Mouse (Mus musculus) forebrain, embryonic 16.5 days (tissue): ENCODE data around the gene Fbxw8. TPM values are rescaled to one million over a fixed set of nuclear protein-coding genes. Genes with fewer than 3 reads are reported as not detected.

Source experiments
- ATAC-seq: fragments of 200-750 bp; cut with Nextera tagmentation; 2 replicates; pipeline ENCODE4 v1.8.0; 2017; ENCODE audit warnings: mild to moderate bottlenecking, moderate library complexity
- H3K27ac ChIP-seq: fragments of 300-500 bp; sonication (generic); 2 replicates; pipeline ENCODE4 v1.5.1; 2014; ENCODE audit warnings: low read length, control low read depth
- H3K27me3 ChIP-seq: fragments of 300-500 bp; sonication (generic); replicated peaks from 2 replicates; pipeline ENCODE4 v1.6.1; 2014; ENCODE audit warnings: low read length; ENCODE audit not compliant: control insufficient read depth, insufficient read depth
- H3K36me3 ChIP-seq: fragments of 300-500 bp; sonication (generic); 2 replicates; pipeline ENCODE4 v1.6.1; 2014; ENCODE audit not compliant: control insufficient read depth, insufficient read depth
- H3K4me1 ChIP-seq: fragments of 300-500 bp; sonication (generic); replicated peaks from 2 replicates; pipeline ENCODE4 v1.6.1; 2014; ENCODE audit warnings: low read length; ENCODE audit not compliant: control insufficient read depth, insufficient read depth
- H3K4me2 ChIP-seq: fragments of 300-500 bp; sonication (generic); 2 replicates; pipeline ENCODE4 v1.6.1; 2014; ENCODE audit warnings: mild to moderate bottlenecking, low read length, control low read depth
- H3K4me3 ChIP-seq: fragments of 300-500 bp; sonication (generic); replicated peaks from 2 replicates; pipeline ENCODE4 v1.5.1; 2014; ENCODE audit warnings: mild to moderate bottlenecking, low read length, control low read depth
- H3K9ac ChIP-seq: fragments of 300-500 bp; sonication (generic); replicated peaks from 2 replicates; pipeline ENCODE4 v1.6.1; 2014; ENCODE audit warnings: low read depth, low read length, control low read depth
- H3K9me3 ChIP-seq: fragments of 300-500 bp; sonication (generic); 2 replicates; pipeline ENCODE4 v1.6.1; 2016; ENCODE audit warnings: low read length; ENCODE audit not compliant: control insufficient read depth
- WGBS: fragments of 180-500 bp; shearing (Covaris S2); extraction: QIAGEN DNeasy Blood & Tissue Kit; methylation state at CpG from one replicate; pipeline ENCODE4 v1.1.7; 2014; 5-methylcytosine and 5-hydroxymethylcytosine counted together
- polyA plus RNA-seq: library from polyadenylated mRNA; unstranded; fragments of >200 nt; fragmentation: Nextera tagmentation; extraction: Ambion mirVana; gene quantifications from 2 replicates; pipeline ENCODE4 v1.2.1, GENCODE M21; 2015

Gene Fbxw8
- polyA plus RNA-seq, 1 experiment from 2014 or later, result 21.5 TPM

DNA sequence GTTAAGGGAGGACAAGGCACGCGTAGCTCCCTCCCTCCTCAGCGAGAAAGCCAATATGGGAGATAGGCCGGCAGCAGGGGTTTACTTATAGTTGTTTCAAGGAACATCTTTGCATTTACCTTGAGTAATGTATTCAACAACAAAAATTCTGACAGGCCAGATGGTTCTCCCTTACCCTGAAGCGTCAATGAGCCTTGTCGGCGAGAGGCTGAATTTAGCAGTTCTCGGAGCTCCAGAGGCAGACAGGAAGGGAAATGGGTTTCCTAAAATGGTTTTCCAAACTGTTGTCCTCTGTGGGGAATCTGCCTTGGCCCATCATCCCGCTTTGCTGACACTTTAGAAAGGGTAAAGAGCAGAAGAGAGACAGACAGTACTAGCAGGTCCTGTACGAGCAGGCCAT lies 48.6 kb downstream of the Fbxw8 start:
- no peak for ATAC-seq
- Histone ChIP-seq H3K4me3 (no peak overlapping the region), H3K4me1 (peaks cover 35% of the 10 kb centered on the region), H3K36me3 (peaks cover 3% of the 10 kb centered on the region), H3K27me3 (no peaks in the 10 kb centered on the region), H3K9ac (no peak overlapping the region), H3K4me2 (no peak overlapping the region), H3K9me3 (no peaks in the 10 kb centered on the region), H3K27ac (peak overlapping the region; percentile 58)
- 75% methylated on average over 10 of the region's 10 CpGs for WGBS

DNA sequence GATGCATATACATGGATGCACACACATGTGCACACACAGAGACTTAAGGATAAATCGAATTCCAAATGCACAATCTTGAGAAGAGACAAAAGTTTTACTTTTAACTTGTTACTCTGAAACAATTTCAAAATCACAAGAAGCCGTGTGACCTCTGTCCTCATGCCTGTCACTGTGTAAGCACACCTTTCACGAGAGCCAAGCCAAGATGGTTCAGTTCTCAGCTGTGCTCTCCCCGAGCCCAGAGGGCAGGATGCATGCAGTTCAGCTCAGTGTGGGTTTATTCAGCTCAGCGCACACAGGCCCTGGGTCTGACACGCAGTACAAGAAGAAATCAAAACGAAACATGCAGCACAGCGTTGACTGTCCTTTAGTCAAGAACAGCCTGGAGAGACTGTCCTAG lies 49.7 kb downstream of the Fbxw8 start:
- Histone ChIP-seq H3K27me3 (no peaks in the 10 kb centered on the region), H3K9ac (no peak overlapping the region), H3K9me3 (no peaks in the 10 kb centered on the region), H3K27ac (no peak overlapping the region), H3K4me1 (peaks cover 37% of the 10 kb centered on the region), H3K4me2 (no peak overlapping the region), H3K36me3 (no peaks in the 10 kb centered on the region), H3K4me3 (no peak overlapping the region)
- 82% methylated on average over 8 of the region's 8 CpGs for WGBS
- no peak for ATAC-seq

DNA sequence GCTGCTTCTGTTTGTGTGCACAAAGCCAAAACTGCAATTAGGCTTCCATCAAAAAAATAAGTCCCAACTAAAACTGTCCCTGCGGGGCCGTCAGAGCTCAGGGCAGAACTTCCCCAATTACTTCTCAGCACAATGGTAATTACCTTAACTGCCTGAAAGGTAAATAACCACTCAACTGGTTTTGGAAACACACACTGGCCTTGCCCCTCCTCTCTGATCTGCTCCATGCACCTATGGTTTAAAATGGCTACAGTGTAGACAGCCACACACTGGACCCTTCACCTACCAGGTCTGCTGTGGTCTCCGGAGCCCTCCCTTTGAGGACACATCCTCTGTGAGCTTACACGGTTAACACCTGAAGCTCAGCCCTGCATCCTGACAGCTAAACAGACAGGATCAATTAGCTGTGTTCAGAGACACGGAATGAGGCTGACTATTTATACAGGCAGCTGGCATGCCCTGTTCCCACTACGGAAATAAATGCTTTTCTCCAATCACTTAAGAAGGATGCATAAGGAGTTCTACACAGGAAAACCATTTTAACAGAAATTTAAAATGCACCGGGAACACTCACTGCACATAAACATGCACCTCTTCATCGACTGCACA lies 55.3 kb downstream of the Fbxw8 start:
- H3K36me3 ChIP-seq, result no peaks in the 10 kb centered on the region
- H3K4me3 ChIP-seq, result no peak overlapping the region
- WGBS, result 36% methylated on average over 8 of the region's 8 CpGs
- no peak overlapping the region for H3K4me2 ChIP-seq
- no peak overlapping the region for H3K9ac ChIP-seq
- ATAC-seq, result peak; percentile 50; the same call in 1 of the 2 replicates
- H3K4me1 ChIP-seq, result peaks cover 19% of the 10 kb centered on the region
- no peak overlapping the region for H3K27ac ChIP-seq
- H3K9me3 ChIP-seq, result no peaks in the 10 kb centered on the region
- no peaks in the 10 kb centered on the region for H3K27me3 ChIP-seq

DNA sequence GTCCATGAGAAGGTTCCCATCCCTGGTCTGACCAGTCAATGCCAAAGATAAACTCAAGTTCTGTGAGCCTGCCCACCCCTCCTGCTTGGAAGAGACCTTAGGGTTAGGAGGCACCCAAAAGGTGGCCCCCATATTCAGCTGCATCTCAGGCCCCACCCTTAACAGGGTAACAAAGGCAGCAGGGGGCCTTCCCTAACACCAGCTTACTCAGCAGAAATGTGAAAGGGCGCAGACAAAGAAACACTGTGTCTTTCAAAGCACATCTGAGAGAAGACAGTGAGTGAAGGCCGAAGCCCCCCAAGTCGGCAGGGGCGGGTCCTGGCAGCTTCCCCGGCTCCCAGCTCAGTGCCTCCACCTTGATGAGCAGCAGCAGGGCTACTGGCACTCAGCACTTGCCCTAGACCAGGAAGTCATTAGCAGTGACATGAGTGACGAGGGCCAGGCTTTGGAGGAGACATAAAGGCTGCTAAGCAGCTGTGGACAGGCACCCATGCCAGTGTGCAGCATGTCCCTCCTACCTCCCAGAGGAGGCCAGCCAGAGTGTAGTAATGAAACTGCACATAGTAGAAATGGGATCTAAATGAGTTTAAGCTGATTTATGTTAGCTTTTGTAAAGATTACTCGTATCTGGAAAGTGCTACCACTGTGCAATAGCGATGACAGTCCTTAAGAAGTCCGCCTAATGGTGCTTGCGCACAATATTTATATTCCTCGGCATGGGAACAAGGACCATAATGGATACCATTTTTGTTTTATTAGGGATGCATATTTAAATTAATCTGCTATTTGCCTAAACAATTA lies 56.0 kb downstream of the Fbxw8 start:
- no peak overlapping the region for H3K4me3 ChIP-seq
- H3K9me3 ChIP-seq, result no peaks in the 10 kb centered on the region
- no peaks in the 10 kb centered on the region for H3K27me3 ChIP-seq
- H3K9ac ChIP-seq, result no peak overlapping the region
- H3K4me1 ChIP-seq, result peaks cover 19% of the 10 kb centered on the region
- peak overlapping the region; percentile 34; the same call in 1 of the 2 replicates for H3K27ac ChIP-seq
- ATAC-seq, result peak; percentile 64; the same call in 1 of the 2 replicates
- H3K4me2 ChIP-seq, result no peak overlapping the region
- no peaks in the 10 kb centered on the region for H3K36me3 ChIP-seq
- WGBS, result 42% methylated on average over 11 of the region's 11 CpGs

DNA sequence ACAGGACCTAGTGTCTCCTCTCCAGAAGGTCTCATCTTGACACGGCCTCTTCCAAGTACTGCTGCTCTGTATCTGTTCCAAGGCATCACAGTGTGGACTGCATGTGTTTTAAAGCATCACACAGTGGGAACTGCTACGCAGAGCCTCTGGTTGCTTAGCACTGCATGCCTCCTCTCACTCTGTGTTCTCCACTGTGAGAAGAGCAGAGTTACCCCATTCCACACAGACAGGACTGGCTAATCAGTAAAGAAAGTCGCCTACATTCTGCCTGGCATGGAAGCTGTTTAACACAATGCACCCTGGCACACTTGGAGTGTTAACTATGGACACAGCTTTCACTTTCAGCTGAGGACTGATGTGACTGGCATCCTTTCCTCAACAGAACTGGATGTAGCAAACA lies 58.9 kb downstream of the Fbxw8 start:
- Histone ChIP-seq H3K9ac (no peak overlapping the region), H3K4me1 (peaks cover 19% of the 10 kb centered on the region), H3K27me3 (no peaks in the 10 kb centered on the region), H3K36me3 (peaks cover 1% of the 10 kb centered on the region), H3K9me3 (no peaks in the 10 kb centered on the region), H3K4me2 (no peak overlapping the region), H3K27ac (no peak overlapping the region), H3K4me3 (no peak overlapping the region)
- ATAC-seq, result no peak
- 86% methylated on average over 3 of the region's 3 CpGs for WGBS

DNA sequence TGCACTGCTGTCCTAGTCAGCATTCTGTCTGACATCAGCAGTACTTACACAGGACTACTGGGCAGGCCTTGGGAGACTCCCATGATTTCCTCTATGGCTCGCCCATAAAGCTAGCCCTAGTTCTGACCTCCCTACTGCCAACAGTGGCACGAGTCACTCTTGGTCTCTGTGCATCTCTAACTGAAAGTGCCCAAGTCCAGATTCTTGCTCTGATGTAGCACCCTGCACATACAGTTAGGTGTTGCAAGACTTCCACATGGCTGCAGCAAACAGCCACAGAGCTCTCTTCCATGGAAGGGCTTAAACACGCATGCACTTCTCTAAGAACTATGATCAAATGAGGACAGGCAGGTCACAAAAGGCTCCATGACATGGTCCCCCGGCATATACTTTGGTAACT lies 59.4 kb downstream of the Fbxw8 start:
- H3K4me2 ChIP-seq, result no peak overlapping the region
- no peaks in the 10 kb centered on the region for H3K9me3 ChIP-seq
- H3K27ac ChIP-seq, result no peak overlapping the region
- no peak overlapping the region for H3K9ac ChIP-seq
- H3K27me3 ChIP-seq, result no peaks in the 10 kb centered on the region
- peaks cover 6% of the 10 kb centered on the region for H3K36me3 ChIP-seq
- H3K4me3 ChIP-seq, result no peak overlapping the region
- no peak for ATAC-seq
- H3K4me1 ChIP-seq, result peaks cover 19% of the 10 kb centered on the region
- 93% methylated on average over 4 of the region's 4 CpGs for WGBS

DNA sequence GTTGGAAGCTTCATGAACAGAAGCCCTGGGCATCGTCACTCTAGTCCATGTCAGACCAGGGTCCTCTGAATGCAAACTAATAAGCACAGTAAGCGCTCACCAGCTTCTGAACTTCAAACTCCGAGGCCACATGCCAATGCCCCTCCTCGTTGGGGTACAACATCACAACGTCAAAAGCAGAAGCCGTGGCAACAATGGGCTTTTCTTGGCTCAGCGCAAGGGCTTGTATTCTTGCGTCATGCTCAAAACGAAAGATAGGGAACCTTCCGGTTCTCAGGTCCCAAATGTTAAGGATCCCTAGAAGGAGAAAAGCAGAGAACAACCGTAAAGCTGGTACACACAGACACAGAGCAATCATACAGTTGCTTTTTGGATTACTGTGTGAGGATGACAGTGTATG lies 59.8 kb downstream of the Fbxw8 start:
- Histone ChIP-seq H3K9ac (no peak overlapping the region), H3K4me1 (peaks cover 17% of the 10 kb centered on the region), H3K36me3 (peaks cover 7% of the 10 kb centered on the region), H3K27me3 (no peaks in the 10 kb centered on the region), H3K4me2 (no peak overlapping the region), H3K4me3 (no peak overlapping the region), H3K27ac (no peak overlapping the region), H3K9me3 (no peaks in the 10 kb centered on the region)
- 79% methylated on average over 11 of the region's 11 CpGs for WGBS
- no peak for ATAC-seq

DNA sequence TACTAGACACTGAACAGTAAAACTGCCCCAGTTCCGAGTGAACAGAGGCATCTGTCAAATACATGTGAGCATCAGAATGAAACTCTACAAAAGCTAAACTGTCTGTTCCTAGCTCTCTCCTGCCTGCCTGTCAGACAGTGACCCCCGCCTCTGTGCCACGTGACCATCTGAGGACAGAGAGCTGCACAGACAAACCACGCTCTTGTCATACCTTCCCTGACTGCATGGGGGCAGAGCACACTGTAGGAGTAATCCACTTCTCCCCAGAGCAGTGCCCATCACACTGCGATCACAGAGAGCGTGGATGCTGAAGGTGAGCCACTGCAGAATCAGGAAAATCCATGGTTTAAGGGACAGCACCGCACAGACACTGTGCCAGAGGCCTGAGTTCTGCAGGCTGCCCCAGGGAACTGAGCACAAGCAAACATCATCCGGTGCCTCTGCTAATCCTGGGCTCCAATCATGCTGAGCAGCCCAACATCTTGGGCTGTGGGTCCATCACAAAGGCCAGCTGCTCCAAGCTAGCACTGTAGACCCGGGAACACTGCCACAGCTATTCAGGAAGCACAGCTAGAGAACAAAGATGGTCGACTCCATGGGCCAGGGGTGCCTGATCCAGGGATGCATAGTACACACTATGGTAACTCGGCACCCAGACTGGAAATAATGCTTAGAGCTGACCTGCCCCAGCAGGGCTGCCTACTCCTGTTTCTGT lies 61.8 kb downstream of the Fbxw8 start:
- ATAC-seq, result no peak
- H3K36me3 ChIP-seq, result peaks cover 7% of the 10 kb centered on the region
- peaks cover 17% of the 10 kb centered on the region for H3K4me1 ChIP-seq
- no peak overlapping the region for H3K27ac ChIP-seq
- H3K27me3 ChIP-seq, result no peaks in the 10 kb centered on the region
- H3K4me2 ChIP-seq, result no peak overlapping the region
- 66% methylated on average over 11 of the region's 11 CpGs for WGBS
- no peaks in the 10 kb centered on the region for H3K9me3 ChIP-seq
- H3K9ac ChIP-seq, result no peak overlapping the region
- H3K4me3 ChIP-seq, result no peak overlapping the region

DNA sequence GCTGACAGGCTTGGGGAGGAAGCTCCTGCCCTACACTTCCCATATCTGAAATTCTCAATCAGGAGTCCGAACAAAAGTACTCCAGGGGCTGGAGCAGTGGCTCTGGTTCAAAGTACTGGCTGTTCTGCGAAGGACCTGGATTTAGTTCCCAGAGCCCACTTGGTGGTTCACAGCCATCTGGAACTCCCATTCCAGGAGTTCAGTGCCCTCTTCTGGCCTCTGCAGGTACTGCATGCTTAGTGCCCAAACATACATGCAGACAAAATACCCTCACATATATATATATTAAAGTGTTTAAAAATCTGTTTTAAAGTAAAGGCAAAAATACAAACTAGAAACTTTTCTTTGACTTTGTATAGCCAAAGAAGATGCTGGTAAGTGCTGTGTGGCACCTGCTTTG lies 64.4 kb downstream of the Fbxw8 start:
- ATAC-seq, result no peak
- H3K36me3 ChIP-seq, result peaks cover 7% of the 10 kb centered on the region
- 98% methylated on average over 2 of the region's 2 CpGs for WGBS

More for the DNA sequence above, 64.4 kb downstream of the Fbxw8 start:
- H3K27me3 ChIP-seq, result no peaks in the 10 kb centered on the region
- H3K4me2 ChIP-seq, result no peak overlapping the region
- no peaks in the 10 kb centered on the region for H3K9me3 ChIP-seq
- no peak overlapping the region for H3K9ac ChIP-seq
- H3K27ac ChIP-seq, result no peak overlapping the region
- no peak overlapping the region for H3K4me3 ChIP-seq
- peaks cover 22% of the 10 kb centered on the region for H3K4me1 ChIP-seq
